Mouse (Mus musculus): Measurements from ENCODE around the gene Ubp1.

DNA sequence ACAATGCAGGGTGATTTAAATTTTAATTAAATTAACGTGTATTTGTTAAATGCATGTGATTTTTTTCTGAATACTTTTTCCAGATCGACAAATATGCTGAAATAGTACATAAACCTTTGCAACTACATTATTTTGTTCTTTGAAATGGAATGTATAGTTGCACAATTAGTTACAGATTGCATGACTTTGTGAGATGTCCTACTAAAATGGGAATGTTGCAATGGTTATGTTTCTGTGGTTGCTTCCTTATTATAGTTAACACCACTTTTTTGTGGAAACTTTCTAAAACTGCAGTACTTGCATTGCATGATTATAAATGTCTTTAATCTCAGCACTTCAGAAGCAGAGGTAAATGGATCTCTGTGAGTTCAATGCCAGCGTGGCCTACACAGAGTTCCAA lies 35.8 kb upstream of the Ubp1 start:
- TF ChIP-seq POLR2AphosphoS2 (IDR thresholded peaks at IDR 0.05; ENCODE audit: insufficient read length, low read depth) (no peak), POLR2A (IDR thresholded peaks at IDR 0.05; ENCODE audit: insufficient read length, low read depth) (no peak), TCF12 (IDR thresholded peaks at IDR 0.05; ENCODE audit: insufficient read depth, poor library complexity, severe bottlenecking) (no peak), E2F4 (IDR thresholded peaks at IDR 0.05; ENCODE audit: insufficient read depth) (no peak), MAX (IDR thresholded peaks at IDR 0.05; ENCODE audit: low read depth) (no peak), REST (IDR thresholded peaks at IDR 0.05; ENCODE audit: insufficient read depth, insufficient read length) (no peak), MYOD1 (IDR thresholded peaks at IDR 0.05; ENCODE audit: control insufficient read depth in 1 of 3, insufficient read length in 2 of 3, low read depth in 2 of 3) (no peak), USF1 (IDR thresholded peaks at IDR 0.05; ENCODE audit: low read depth) (no peak), MYOG (IDR thresholded peaks at IDR 0.05; ENCODE audit: control insufficient read depth in 1 of 3, insufficient read depth in 1 of 3, insufficient read length in 2 of 3, low read depth in 2 of 3) (no peak), SRF (IDR thresholded peaks at IDR 0.05; ENCODE audit: control insufficient read depth, insufficient read length, low read depth) (no peak), TCF3 (IDR thresholded peaks at IDR 0.05; ENCODE audit: insufficient read length, low read depth) (no peak)
